Mouse (Mus musculus): ENCODE data around the gene Arrdc4.

GRCm38 (mm10) chr7:68724711-68725110 lies 24.3 kb downstream of the Arrdc4 start:
- TF ChIP-seq CTCF (IDR thresholded peaks at IDR 0.05; ENCODE audit: insufficient read depth, low read depth, low read length), result no peak
- TF ChIP-seq POLR2A (IDR thresholded peaks at IDR 0.05; ENCODE audit: insufficient read depth, low read depth, low read length), result no peak

Data from olfactory bulb, adult 2 months (tissue).